Mouse (Mus musculus) T-helper 2 cell (primary cell): ENCODE measurements at regions not wholly inside any gene's neighbourhood (a gene's known extent, or its start where the extent isn't known, plus 50 kb on each side); places are given as distances from the start of the nearest gene placed in this dataset.

Source experiments
- in situ Hi-C: fragments of 300-600 bp; cut with MboI, MseI; formaldehyde crosslinking; loops from one replicate; pipeline ENCODE4 v1.15.1; 2025; ENCODE audit warnings: high pct_unique_total_duplicates

GRCm38 (mm10) chr2:72615869-72616268, 139.9 kb downstream of the Cdca7 start:
- in situ Hi-C loops = no loop called here

- in situ Hi-C loops = no loop called here
Observed at GRCm38 (mm10) chr2:72616412-72616811, 140.5 kb downstream of the Cdca7 start.

GRCm38 (mm10) chr2:72619446-72619845, 143.5 kb downstream of the Cdca7 start:
- in situ Hi-C loops = no loop called here

GRCm38 (mm10) chr2:72620182-72620652, 144.3 kb downstream of the Cdca7 start:
- in situ Hi-C loops = no loop called here

GRCm38 (mm10) chr2:72627915-72628314, 152.0 kb downstream of the Cdca7 start:
- in situ Hi-C loops = no loop called here

- in situ Hi-C loops = no loop called here
Observed at GRCm38 (mm10) chr2:72628626-72629470, 152.9 kb downstream of the Cdca7 start.

GRCm38 (mm10) chr2:72629691-72630461, 153.9 kb downstream of the Cdca7 start:
- in situ Hi-C loops = no loop called here

GRCm38 (mm10) chr2:72637881-72638620, 162.1 kb downstream of the Cdca7 start:
- in situ Hi-C loops = no loop called here

- in situ Hi-C loops = no loop called here
Observed at GRCm38 (mm10) chr2:72639022-72639421, 163.1 kb downstream of the Cdca7 start.

GRCm38 (mm10) chr2:72641228-72641627, 165.3 kb downstream of the Cdca7 start:
- in situ Hi-C loops = no loop called here

- in situ Hi-C loops = no loop called here
Observed at GRCm38 (mm10) chr2:72644151-72644843, 168.3 kb downstream of the Cdca7 start.

- in situ Hi-C loops = no loop called here
Observed at GRCm38 (mm10) chr2:72647642-72648041, 171.7 kb downstream of the Cdca7 start.

- in situ Hi-C loops = no loop called here
Observed at GRCm38 (mm10) chr2:72648294-72648693, 172.3 kb downstream of the Cdca7 start.

GRCm38 (mm10) chr2:72655864-72656263, 179.9 kb downstream of the Cdca7 start:
- in situ Hi-C loops = no loop called here

GRCm38 (mm10) chr2:72657101-72657920, 181.4 kb downstream of the Cdca7 start:
- in situ Hi-C loops = no loop called here

GRCm38 (mm10) chr2:72662396-72662795, 186.4 kb downstream of the Cdca7 start:
- in situ Hi-C loops = loop anchor here (10.0 kb wide), 1 partner anchor 412 kb away; no protein-coding TSS in a partner anchor

GRCm38 (mm10) chr2:72662979-72663780, 187.2 kb downstream of the Cdca7 start:
- in situ Hi-C loops = loop anchor here (10.0 kb wide), 1 partner anchor 412 kb away; no protein-coding TSS in a partner anchor

GRCm38 (mm10) chr2:72667396-72667795, 191.4 kb downstream of the Cdca7 start:
- in situ Hi-C loops = loop anchor here (10.0 kb wide), 1 partner anchor 407 kb away; no protein-coding TSS in a partner anchor
